Mouse (Mus musculus): Measurements from ENCODE around the gene Svopl.

DNA sequence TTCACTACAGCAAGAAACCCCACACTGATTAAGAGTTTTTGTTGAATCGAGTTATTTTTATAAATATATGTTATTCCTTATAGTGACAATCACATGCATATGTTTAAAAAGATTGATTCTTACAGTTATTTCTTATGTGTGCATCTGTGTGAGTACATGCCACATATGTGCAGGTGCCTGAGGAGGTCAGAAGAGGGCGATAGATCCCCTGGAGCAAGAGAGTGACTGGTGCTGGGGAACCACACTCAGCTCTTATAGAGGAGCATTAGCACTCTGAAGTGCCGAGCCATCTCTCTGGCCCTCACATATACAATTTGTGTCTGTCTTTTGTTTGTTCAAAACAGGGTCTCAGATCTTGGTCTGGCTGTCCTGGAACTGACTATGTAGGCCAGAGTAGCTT lies 26.8 kb upstream of the Svopl start:
- TF ChIP-seq CTCF (IDR thresholded peaks at IDR 0.05) (no peak), EP300 (IDR thresholded peaks at IDR 0.05; ENCODE audit: insufficient read depth, low read depth, low read length) (no peak), POLR2A (IDR thresholded peaks at IDR 0.05; ENCODE audit: insufficient read depth, low read depth, low read length) (no peak)
